Mouse (Mus musculus) spleen, adult 2 months (tissue): Measurements from ENCODE around the gene Ankrd44. TPM values are rescaled to one million over a fixed set of nuclear protein-coding genes. Genes with fewer than 3 reads are reported as not detected.

Experiments used
- DNase-seq, 2 experiments: peaks; one replicate each; pipeline versions ENCODE4 v3.0.0 to v3.0.0-alpha.2; 2012 to 2021; ENCODE audit warnings: low spot score in 2 of 2, low read depth in 1 of 2
- H3K27ac ChIP-seq: fragments of 200-500 bp; 2 replicates; pipeline ENCODE4 v1.5.1; 2012; ENCODE audit warnings: low read length, inconsistent platforms; ENCODE audit not compliant: insufficient read depth
- H3K27me3 ChIP-seq: fragments of 200-500 bp; 2 replicates; pipeline ENCODE4 v1.6.1; 2012; ENCODE audit warnings: mild to moderate bottlenecking, moderate library complexity, low read length, inconsistent platforms; ENCODE audit not compliant: control insufficient read depth, insufficient read depth
- H3K36me3 ChIP-seq: fragments of 200-500 bp; 2 replicates; pipeline ENCODE4 v1.6.1; 2012; ENCODE audit warnings: mild to moderate bottlenecking, low read length, inconsistent platforms; ENCODE audit not compliant: control insufficient read depth, insufficient read depth
- H3K4me1 ChIP-seq: fragments of 200-500 bp; 2 replicates; pipeline ENCODE4 v1.6.1; 2011; ENCODE audit warnings: inconsistent platforms; ENCODE audit not compliant: control insufficient read depth, insufficient read depth, insufficient read length
- H3K4me3 ChIP-seq: fragments of 200-500 bp; 2 replicates; pipeline ENCODE4 v1.5.1; 2011; ENCODE audit warnings: mild to moderate bottlenecking, inconsistent platforms; ENCODE audit not compliant: insufficient read depth, insufficient read length; ENCODE audit errors: extremely low read depth
- CTCF ChIP-seq: fragments of 200-500 bp; IDR thresholded peaks from 2 replicates; pipeline ENCODE4 v1.5.1; 2011; ENCODE audit warnings: mild to moderate bottlenecking, inconsistent platforms; ENCODE audit not compliant: insufficient read depth, insufficient read length, insufficient replicate concordance; ENCODE audit errors: extremely low read depth
- POLR2A ChIP-seq: fragments of 200-500 bp; IDR thresholded peaks from 2 replicates; pipeline ENCODE4 v1.6.1; 2011; ENCODE audit warnings: low read depth, low read length, inconsistent platforms
- WGBS: fragments of 180-500 bp; shearing (Covaris S2); methylation state at CpG from one replicate; pipeline ENCODE4 v1.1.7; 2018; 5-methylcytosine and 5-hydroxymethylcytosine counted together
- polyA plus RNA-seq: library from polyadenylated mRNA; depleted of rRNA; stranded (reverse); fragments of >200 nt; gene quantifications from 2 replicates; pipeline ENCODE4 v1.2.3, GENCODE M21; 2012

Ankrd44 gene
- polyA plus RNA-seq, 1 experiment: 43.1 TPM

DNA sequence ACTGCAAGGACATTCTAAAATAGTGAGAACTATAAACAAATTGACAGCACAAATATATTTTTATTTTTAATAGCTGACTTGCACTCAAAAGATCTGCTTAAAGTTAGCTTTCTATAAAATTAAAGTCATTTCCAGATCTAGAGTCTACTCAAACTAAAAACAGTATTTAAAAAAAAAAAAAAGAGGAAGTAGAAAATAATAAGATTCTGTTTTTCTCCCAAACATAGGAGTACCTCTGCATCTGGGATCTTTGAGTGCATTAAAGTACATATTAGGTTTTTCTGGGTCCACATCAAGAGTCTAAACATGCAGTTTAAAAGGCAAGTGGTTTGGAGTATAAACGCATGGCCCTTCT, 15.0 kb downstream of the Ankrd44 start:
- no peak for TF ChIP-seq POLR2A
- 23% methylated on average over 1 of the region's 1 CpGs for WGBS
- H3K4me1 ChIP-seq: peaks cover 58% of the 10 kb centered on the region
- DNase-seq: no peak
- H3K36me3 ChIP-seq: no peaks in the 10 kb centered on the region
- peak overlapping the region; percentile 86; the same call in 1 of the 2 replicates for H3K27ac ChIP-seq
- H3K27me3 ChIP-seq: no peaks in the 10 kb centered on the region
- no peak overlapping the region for H3K4me3 ChIP-seq

DNA sequence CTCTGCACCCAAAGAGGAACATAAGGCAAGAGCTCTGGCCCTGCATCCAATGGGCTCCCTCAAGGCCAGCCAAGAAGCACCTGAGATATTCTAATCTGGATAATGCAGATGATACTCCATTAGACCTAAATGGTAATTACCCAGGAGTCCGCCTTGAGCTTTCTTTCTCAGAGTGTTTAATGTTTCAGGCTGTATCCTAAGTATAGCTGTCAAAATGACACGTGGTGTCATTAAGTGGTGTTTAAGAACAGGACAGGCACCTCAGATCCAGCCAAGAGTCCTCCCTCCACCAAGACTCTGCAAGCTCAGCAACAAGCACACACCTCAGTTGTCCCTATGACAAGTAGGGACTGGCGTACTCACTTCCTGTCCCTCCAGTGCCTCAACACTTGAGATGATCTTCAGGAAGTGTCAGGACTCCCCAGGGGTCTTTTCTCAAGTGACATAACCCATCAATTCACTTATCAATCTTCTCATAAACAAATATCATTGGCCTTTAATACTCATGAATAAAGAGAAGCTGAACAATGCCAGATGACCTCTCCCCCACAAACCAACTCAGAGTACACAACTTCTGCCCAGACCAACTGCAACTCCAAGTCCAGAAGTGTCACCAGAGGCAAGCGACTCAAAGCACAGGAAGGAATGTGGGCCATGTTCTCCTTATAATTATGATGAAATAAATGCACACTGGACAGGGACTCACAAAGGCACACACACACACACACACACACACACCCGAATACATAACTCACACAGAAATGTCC, 15.5 kb downstream of the Ankrd44 start:
- no peak for DNase-seq
- no peaks in the 10 kb centered on the region for H3K36me3 ChIP-seq
- 41% methylated on average over 5 of the region's 5 CpGs for WGBS
- TF ChIP-seq CTCF (no peak), POLR2A (no peak)
- H3K27ac ChIP-seq: peak overlapping the region; percentile 55
- no peak overlapping the region for H3K4me3 ChIP-seq
- H3K4me1 ChIP-seq: peaks cover 59% of the 10 kb centered on the region
- H3K27me3 ChIP-seq: no peaks in the 10 kb centered on the region

DNA sequence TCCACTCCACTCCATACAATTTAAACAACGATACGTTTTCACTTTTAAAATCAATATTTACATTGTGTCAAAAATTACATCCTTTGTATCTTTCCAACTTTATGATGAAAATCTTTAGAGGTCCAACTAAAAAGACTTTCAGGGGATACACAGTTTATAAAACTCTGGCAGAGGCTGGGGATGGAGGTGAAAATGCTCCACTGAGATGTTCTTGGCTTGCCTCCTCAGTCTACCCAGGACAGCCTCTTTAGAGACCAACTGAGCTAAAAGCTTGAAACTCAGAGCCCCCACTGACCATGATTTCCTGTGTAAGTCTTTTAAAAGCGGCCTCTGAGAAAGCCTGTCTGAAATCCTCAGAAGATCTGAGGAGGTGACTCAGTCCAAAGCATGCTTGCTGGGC, 17.4 kb downstream of the Ankrd44 start:
- DNase-seq: no peak
- peaks cover 59% of the 10 kb centered on the region for H3K4me1 ChIP-seq
- no peaks in the 10 kb centered on the region for H3K36me3 ChIP-seq
- H3K27ac ChIP-seq: peak overlapping the region; percentile 18
- WGBS: 54% methylated on average over 3 of the region's 3 CpGs
- TF ChIP-seq CTCF (no peak), POLR2A (no peak)
- H3K4me3 ChIP-seq: no peak overlapping the region
- no peaks in the 10 kb centered on the region for H3K27me3 ChIP-seq

DNA sequence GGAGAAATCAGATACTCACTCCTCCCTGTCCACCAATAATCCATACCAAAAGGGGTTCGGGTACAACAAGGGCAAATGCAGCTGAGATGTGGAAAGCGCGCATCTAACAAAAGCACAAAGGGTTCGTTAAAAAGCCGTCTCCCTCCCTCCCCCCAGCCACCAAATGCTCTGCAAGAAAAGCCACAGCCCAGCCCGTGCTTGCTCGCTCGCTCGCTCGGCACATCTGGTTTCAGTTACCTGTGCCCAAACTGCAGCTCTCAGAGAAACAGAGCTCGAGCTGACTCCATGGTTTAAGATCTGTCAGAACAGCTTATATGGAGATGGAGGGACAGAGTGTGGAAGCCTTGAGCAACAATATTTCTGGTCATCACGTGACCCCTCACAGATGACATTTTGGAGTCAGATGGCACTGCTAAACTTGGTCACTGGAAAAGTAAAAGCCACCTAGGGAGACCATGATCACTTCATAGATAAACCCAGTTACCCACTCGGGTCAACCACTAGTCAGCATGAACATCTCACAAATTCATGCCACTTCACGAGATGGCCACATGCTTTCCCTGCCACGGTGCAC, 19.0 kb downstream of the Ankrd44 start:
- 27% methylated on average over 15 of the region's 15 CpGs for WGBS
- peak overlapping the region; percentile 46 for H3K27ac ChIP-seq
- no peaks in the 10 kb centered on the region; the same call in 1 of the 2 replicates for H3K36me3 ChIP-seq
- TF ChIP-seq CTCF (no peak), POLR2A (no peak)
- no peaks in the 10 kb centered on the region for H3K27me3 ChIP-seq
- H3K4me1 ChIP-seq: peaks cover 51% of the 10 kb centered on the region
- no peak overlapping the region for H3K4me3 ChIP-seq
- peak in 1 of 2 experiments; percentile 38 for DNase-seq

DNA sequence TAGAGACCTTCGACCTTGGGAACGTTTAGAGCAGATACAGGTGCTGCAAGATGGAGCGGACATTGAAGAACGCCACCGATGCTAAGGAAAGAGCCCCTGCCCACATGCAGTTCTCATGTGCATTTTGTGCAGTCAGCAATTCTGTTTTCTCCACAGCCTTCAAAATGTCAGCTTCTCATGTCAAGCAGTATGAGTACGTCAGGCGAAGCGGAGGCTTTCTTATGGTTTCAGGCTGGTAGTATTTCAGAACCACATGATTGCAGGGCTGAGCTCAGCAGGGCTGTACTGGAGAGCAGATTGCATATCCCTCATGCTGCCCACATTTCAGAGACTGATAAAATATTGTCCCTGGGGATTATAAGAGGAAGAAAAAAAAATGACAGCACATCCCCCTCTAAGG, 19.9 kb downstream of the Ankrd44 start:
- H3K4me1 ChIP-seq: peaks cover 46% of the 10 kb centered on the region
- 0 out of 2 replicates have a peak overlapping the region, but pooled peaks have one; percentile 11 for H3K27ac ChIP-seq
- DNase-seq: no peak
- H3K4me3 ChIP-seq: no peak overlapping the region
- TF ChIP-seq CTCF: no peak
- no peak for TF ChIP-seq POLR2A
- WGBS: 57% methylated on average over 8 of the region's 8 CpGs
- H3K27me3 ChIP-seq: no peaks in the 10 kb centered on the region
- no peaks in the 10 kb centered on the region; the same call in 1 of the 2 replicates for H3K36me3 ChIP-seq

DNA sequence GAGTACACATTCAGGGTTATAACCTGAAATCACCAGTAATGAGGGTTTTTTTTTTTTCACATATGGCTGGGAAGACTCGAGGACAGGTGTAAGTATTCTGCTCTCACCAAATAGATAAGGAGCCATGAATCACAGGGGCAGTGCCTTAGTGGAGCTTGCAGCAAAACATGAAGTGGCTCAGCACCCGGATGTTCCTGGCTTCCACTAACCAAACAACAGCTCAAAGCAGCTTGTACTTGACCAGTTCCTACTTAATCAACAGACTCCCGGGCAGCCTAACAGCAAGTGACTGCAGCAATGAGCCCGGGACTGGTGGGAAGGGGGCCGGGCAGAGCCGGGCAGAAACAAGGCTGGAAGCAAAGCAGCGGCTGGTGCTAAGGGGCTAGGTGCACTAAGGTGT, 20.6 kb downstream of the Ankrd44 start:
- Histone ChIP-seq H3K36me3 (no peaks in the 10 kb centered on the region; the same call in 1 of the 2 replicates), H3K4me1 (peaks cover 45% of the 10 kb centered on the region), H3K27me3 (no peaks in the 10 kb centered on the region), H3K4me3 (no peak overlapping the region), H3K27ac (no peak overlapping the region)
- no peak for DNase-seq
- TF ChIP-seq CTCF (no peak), POLR2A (no peak)
- 67% methylated on average over 7 of the region's 7 CpGs for WGBS

DNA sequence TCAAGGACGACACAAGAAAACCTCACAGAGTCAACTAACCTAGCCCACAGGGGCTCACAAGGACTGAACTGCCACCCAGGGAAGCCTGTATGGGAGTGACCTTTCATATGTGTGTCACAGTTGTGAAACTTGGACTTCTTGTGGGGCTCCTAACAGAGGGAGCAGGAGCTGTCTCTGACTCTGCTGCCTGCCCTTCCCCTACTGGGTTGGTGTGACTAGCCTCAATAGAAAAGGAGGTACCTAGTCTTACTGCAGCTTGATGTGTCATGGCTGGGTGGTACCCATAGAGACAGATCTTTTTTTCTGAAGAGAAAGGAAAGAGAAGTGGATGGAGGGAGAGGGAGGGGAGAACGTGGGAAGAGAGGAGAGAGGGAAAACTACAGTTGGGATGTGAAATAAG, 22.0 kb downstream of the Ankrd44 start:
- H3K4me1 ChIP-seq: peaks cover 39% of the 10 kb centered on the region; the same call in 1 of the 2 replicates
- H3K27ac ChIP-seq: no peak overlapping the region
- no peak for TF ChIP-seq CTCF
- no peak overlapping the region for H3K4me3 ChIP-seq
- H3K27me3 ChIP-seq: no peaks in the 10 kb centered on the region
- DNase-seq: no peak
- WGBS: 90% methylated on average over 2 of the region's 2 CpGs
- H3K36me3 ChIP-seq: no peaks in the 10 kb centered on the region; the same call in 1 of the 2 replicates
